Mouse (Mus musculus): ENCODE results near the gene Akr1e1. TPM values are rescaled to one million over a fixed set of nuclear protein-coding genes. Genes with fewer than 3 reads are reported as not detected.
"Not testable (repeated sequence)": the region's sequence is repeated elsewhere in the genome, so short reads cannot be mapped to it uniquely, and the experiment has no call there.

The Akr1e1 gene
- total and polyA plus RNA-seq, 3 experiments: 4.9 to 17.9 (median 17.1) TPM

DNA sequence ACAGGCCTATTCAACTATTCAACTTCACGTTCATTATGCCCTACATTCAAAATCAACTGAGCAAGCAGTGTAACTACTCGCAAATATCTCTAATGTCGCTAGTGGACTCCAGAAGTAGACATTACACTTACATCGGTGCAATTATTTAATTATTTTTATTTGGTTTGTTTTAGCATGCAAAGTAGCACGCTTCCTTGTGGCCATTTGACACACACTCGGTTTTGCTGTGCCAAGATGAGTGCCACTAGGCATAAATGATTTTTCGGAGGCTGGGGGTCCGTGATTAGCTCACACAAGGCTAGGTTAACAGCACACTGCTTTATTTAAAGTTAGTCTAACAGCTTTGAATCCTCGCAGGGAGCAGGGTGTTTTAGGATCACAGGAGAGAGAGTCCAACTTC, 444 bp downstream of the Akr1e1 start:
- Histone ChIP-seq H3K27ac (peak overlapping the region; percentile 83), H3K27me3 (ENCODE audit: control insufficient read depth, insufficient read depth, low read length) (no peaks in the 10 kb centered on the region), H3K79me2 (replicated peaks; ENCODE audit: control insufficient read depth, insufficient read depth, low read length) (no peaks in the 10 kb centered on the region), H3K9ac (ENCODE audit: low read depth, low read length) (peak overlapping the region; percentile 53; the same call in 1 of the 2 replicates), H3K4me1 (ENCODE audit: control insufficient read depth, insufficient read depth, low read length) (no peaks in the 10 kb centered on the region), H3K36me3 (ENCODE audit: control insufficient read depth, insufficient read depth, low read length) (no peaks in the 10 kb centered on the region), H3K4me3 (peak overlapping the region; percentile 88)
- DNase-seq: no peak
- intact Hi-C loops (cut with DNase I): no loop called here
- 13% methylated on average over 9 of the region's 9 CpGs for WGBS
- TF ChIP-seq CTCF (IDR thresholded peaks at IDR 0.05) (0 out of 2 replicates have a peak, but pooled peaks have one; percentile 15), EP300 (IDR thresholded peaks at IDR 0.05; ENCODE audit: insufficient read depth, low read depth, low read length) (no peak), POLR2A (IDR thresholded peaks at IDR 0.05; ENCODE audit: insufficient read depth, low read depth, low read length) (no peak)

DNA sequence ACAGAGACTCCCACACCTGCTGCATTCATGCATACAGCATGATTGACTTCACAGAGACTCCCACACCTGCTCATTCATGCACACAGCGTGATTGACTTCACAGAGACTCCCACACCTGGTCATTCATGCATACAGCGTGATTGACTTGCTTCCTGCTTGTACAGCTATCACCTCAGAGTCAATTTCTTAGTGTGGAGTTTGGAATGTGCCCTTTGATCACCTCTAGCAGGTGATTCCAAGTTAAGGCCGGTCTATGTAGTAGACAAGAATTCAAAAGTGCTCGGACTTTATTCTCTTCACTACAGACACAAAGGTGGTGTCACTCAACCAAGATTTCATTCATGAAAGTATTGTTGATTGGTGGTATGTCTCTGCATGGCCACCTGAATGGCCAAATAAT, 2.2 kb downstream of the Akr1e1 start:
- no peaks in the 10 kb centered on the region for H3K79me2 ChIP-seq (replicated peaks; ENCODE audit: control insufficient read depth, insufficient read depth, low read length)
- intact Hi-C loops (cut with DNase I): no loop called here
- 91% methylated on average over 4 of the region's 4 CpGs for WGBS
- H3K9ac ChIP-seq (ENCODE audit: low read depth, low read length): no peak overlapping the region
- no peak overlapping the region for H3K27ac ChIP-seq
- TF ChIP-seq EP300 (IDR thresholded peaks at IDR 0.05; ENCODE audit: insufficient read depth, low read depth, low read length) (no peak), POLR2A (IDR thresholded peaks at IDR 0.05; ENCODE audit: insufficient read depth, low read depth, low read length) (no peak), CTCF (IDR thresholded peaks at IDR 0.05) (no peak)
- no peaks in the 10 kb centered on the region for H3K27me3 ChIP-seq (ENCODE audit: control insufficient read depth, insufficient read depth, low read length)
- H3K4me1 ChIP-seq (ENCODE audit: control insufficient read depth, insufficient read depth, low read length): no peaks in the 10 kb centered on the region
- no peaks in the 10 kb centered on the region for H3K36me3 ChIP-seq (ENCODE audit: control insufficient read depth, insufficient read depth, low read length)
- no peak for DNase-seq
- H3K4me3 ChIP-seq: no peak overlapping the region

DNA sequence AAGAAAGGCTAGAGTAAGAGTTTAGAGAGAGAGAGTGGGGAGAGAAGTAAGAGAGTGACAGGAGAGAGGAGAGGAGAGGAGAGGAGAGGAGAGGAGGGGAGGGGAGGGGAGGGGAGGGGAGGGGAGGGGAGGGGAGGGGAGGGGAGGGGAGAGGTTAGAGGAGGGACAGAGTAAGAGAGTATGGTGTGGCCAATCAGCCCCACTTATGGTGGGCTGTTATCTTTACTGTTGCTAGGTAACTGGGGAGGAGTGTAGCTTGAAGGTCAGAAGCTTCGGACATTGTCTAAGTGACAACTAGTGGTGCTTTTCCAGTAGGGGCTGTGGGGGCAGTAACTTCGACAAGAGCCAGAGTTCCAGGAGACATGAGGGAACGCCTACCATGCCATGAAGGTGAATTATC, 5.5 kb downstream of the Akr1e1 start:
- H3K36me3 ChIP-seq (ENCODE audit: control insufficient read depth, insufficient read depth, low read length); H3K79me2 ChIP-seq (replicated peaks; ENCODE audit: control insufficient read depth, insufficient read depth, low read length): not testable (repeated sequence)

DNA sequence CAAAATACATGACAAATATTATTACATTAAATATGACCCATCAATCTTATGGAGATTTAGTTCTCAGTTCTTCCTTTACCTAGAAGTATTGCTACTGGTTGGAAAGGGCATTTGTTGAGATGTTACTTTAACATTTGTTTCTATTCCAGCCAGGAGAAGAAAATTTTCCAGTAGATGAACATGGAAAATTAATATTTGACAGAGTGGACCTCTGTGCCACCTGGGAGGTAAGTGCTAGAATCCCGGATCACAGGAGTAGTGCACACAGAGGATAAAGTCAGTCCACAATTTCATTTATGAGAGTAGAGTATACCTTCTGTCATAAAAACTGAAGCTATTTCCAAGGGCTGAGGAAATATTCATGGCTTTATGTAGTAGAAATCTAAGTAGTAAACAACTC, 32.1 kb downstream of the Akr1e1 start:
- no peak for DNase-seq
- TF ChIP-seq CTCF (IDR thresholded peaks at IDR 0.05) (no peak), EP300 (IDR thresholded peaks at IDR 0.05; ENCODE audit: insufficient read depth, low read depth, low read length) (no peak), POLR2A (IDR thresholded peaks at IDR 0.05; ENCODE audit: insufficient read depth, low read depth, low read length) (no peak)
- no peaks in the 10 kb centered on the region for H3K36me3 ChIP-seq (ENCODE audit: control insufficient read depth, insufficient read depth, low read length)
- H3K27me3 ChIP-seq (ENCODE audit: control insufficient read depth, insufficient read depth, low read length): no peaks in the 10 kb centered on the region
- no peaks in the 10 kb centered on the region for H3K79me2 ChIP-seq (replicated peaks; ENCODE audit: control insufficient read depth, insufficient read depth, low read length)
- WGBS: 89% methylated on average over 1 of the region's 1 CpGs
- intact Hi-C loops (cut with DNase I): no loop called here
- no peaks in the 10 kb centered on the region for H3K4me1 ChIP-seq (ENCODE audit: control insufficient read depth, insufficient read depth, low read length)
- no peak overlapping the region for H3K9ac ChIP-seq (ENCODE audit: low read depth, low read length)
- H3K27ac ChIP-seq: no peak overlapping the region
- no peak overlapping the region for H3K4me3 ChIP-seq

More for the DNA sequence above, 5.5 kb downstream of the Akr1e1 start:
- H3K9ac ChIP-seq (ENCODE audit: low read depth, low read length); H3K4me1 ChIP-seq (ENCODE audit: control insufficient read depth, insufficient read depth, low read length); H3K27me3 ChIP-seq (ENCODE audit: control insufficient read depth, insufficient read depth, low read length); DNase-seq; H3K4me3 ChIP-seq; H3K27ac ChIP-seq; intact Hi-C loops (cut with DNase I): not testable (repeated sequence)
- 52% methylated on average over 3 of the region's 3 CpGs for WGBS

DNA sequence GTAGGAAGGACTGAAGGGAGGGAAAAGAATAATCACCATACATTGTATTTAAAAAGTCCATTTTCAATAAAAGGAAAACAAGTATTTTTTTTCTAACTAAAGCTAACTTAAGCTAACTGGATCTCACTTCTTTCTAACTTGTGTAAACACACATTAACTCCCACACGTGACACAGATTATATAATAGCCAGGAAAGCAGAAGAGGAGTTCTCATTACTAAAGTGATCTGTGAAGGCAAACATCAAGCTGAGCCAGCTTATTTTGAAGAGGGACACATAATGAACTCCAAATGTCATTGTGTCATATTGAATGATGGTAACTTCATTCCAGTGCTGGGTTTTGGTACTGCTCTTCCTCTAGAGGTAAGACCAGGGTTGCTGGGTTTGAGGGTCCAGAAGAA, 35.1 kb downstream of the Akr1e1 start, which contains the start of gene Akr1c21:
Gene Akr1c21 (plus strand): TSS at position 205 of the 400 bp plus-strand sequence.
- intact Hi-C loops (cut with DNase I): no loop called here
- 61% methylated on average over 1 of the region's 1 CpGs for WGBS
- Histone ChIP-seq H3K36me3 (ENCODE audit: control insufficient read depth, insufficient read depth, low read length) (no peaks in the 10 kb centered on the region), H3K79me2 (replicated peaks; ENCODE audit: control insufficient read depth, insufficient read depth, low read length) (no peaks in the 10 kb centered on the region), H3K27me3 (ENCODE audit: control insufficient read depth, insufficient read depth, low read length) (no peaks in the 10 kb centered on the region), H3K27ac (no peak within 1 kb of the TSS), H3K4me1 (ENCODE audit: control insufficient read depth, insufficient read depth, low read length) (no peaks in the 10 kb centered on the region), H3K4me3 (no peak within 1 kb of the TSS), H3K9ac (ENCODE audit: low read depth, low read length) (no peak within 1 kb of the TSS)
- TF ChIP-seq POLR2A (IDR thresholded peaks at IDR 0.05; ENCODE audit: insufficient read depth, low read depth, low read length): no peak
- no peak for TF ChIP-seq EP300 (IDR thresholded peaks at IDR 0.05; ENCODE audit: insufficient read depth, low read depth, low read length)
- TF ChIP-seq CTCF (IDR thresholded peaks at IDR 0.05): no peak
- no peak for DNase-seq

DNA sequence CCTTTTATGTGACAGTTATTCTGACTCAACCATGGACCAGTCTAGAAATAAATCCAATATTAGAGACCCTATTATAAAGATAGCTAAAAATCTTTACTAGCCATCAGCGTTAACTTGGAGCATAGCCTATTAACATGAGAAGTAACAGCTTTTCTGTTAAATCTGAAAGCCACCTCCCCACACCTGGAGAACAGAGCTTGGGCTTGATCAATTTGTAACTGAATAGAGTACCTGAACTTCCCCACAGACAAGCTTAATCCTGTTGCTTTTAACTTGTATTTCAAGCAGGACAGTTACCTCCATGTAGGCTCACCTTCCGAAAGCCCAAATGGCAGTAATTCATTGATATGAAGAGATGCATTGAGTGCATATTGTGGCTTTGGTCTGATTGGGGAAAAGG, 43.0 kb downstream of the Akr1e1 start:
- H3K27ac ChIP-seq: no peak overlapping the region
- no peaks in the 10 kb centered on the region for H3K79me2 ChIP-seq (replicated peaks; ENCODE audit: control insufficient read depth, insufficient read depth, low read length)
- H3K36me3 ChIP-seq (ENCODE audit: control insufficient read depth, insufficient read depth, low read length): no peaks in the 10 kb centered on the region
- 81% methylated on average over 2 of the region's 2 CpGs for WGBS
- H3K9ac ChIP-seq (ENCODE audit: low read depth, low read length): no peak overlapping the region
- DNase-seq: no peak
- H3K4me1 ChIP-seq (ENCODE audit: control insufficient read depth, insufficient read depth, low read length): no peaks in the 10 kb centered on the region
- intact Hi-C loops (cut with DNase I): no loop called here
- no peak overlapping the region for H3K4me3 ChIP-seq
- H3K27me3 ChIP-seq (ENCODE audit: control insufficient read depth, insufficient read depth, low read length): no peaks in the 10 kb centered on the region
- TF ChIP-seq POLR2A (IDR thresholded peaks at IDR 0.05; ENCODE audit: insufficient read depth, low read depth, low read length): no peak
- no peak for TF ChIP-seq EP300 (IDR thresholded peaks at IDR 0.05; ENCODE audit: insufficient read depth, low read depth, low read length)
- no peak for TF ChIP-seq CTCF (IDR thresholded peaks at IDR 0.05)

All from heart, adult 2 months (tissue).